Mouse (Mus musculus) kidney, postnatal 0 days (tissue): ENCODE measurements around the gene Ttyh3. TPM values are rescaled to one million over a fixed set of nuclear protein-coding genes. Genes with fewer than 3 reads are reported as not detected.

ENCODE experiments used
- ATAC-seq: fragments of 200-750 bp; cut with Nextera tagmentation; replicated peaks from 2 replicates; pipeline ENCODE4 v1.8.0; 2017; ENCODE audit warnings: low read depth, moderate number of reproducible peaks, moderate TSS enrichment, moderate library complexity; ENCODE audit not compliant: low FRiP score
- DNase-seq: peaks from one replicate; pipeline ENCODE4 v3.0.0-alpha.2; 2016; ENCODE audit warnings: low spot score
- H3K27ac ChIP-seq: fragments of 300-500 bp; sonication (generic); 2 replicates; pipeline ENCODE4 v1.5.1; 2014; ENCODE audit warnings: mild to moderate bottlenecking
- H3K27me3 ChIP-seq: fragments of 300-500 bp; sonication (generic); 2 replicates; pipeline ENCODE4 v1.6.1; 2014; ENCODE audit warnings: low read length, mixed read lengths; ENCODE audit not compliant: insufficient read depth
- H3K36me3 ChIP-seq: fragments of 300-500 bp; sonication (generic); 2 replicates; pipeline ENCODE4 v1.6.1; 2014; ENCODE audit warnings: low read length, mixed read lengths; ENCODE audit not compliant: insufficient read depth
- H3K4me1 ChIP-seq: fragments of 300-500 bp; sonication (generic); replicated peaks from 2 replicates; pipeline ENCODE4 v1.6.1; 2014; ENCODE audit warnings: antibody characterized with exemption, low read length, mixed read lengths; ENCODE audit not compliant: insufficient read depth
- H3K4me2 ChIP-seq: fragments of 300-500 bp; sonication (generic); 2 replicates; pipeline ENCODE4 v1.6.1; 2014; ENCODE audit warnings: mild to moderate bottlenecking, low read length, moderate library complexity, mixed read lengths
- H3K4me3 ChIP-seq: fragments of 300-500 bp; sonication (generic); replicated peaks from 2 replicates; pipeline ENCODE4 v1.5.1; 2014; ENCODE audit warnings: low read depth, low read length
- H3K9ac ChIP-seq: fragments of 300-500 bp; sonication (generic); 2 replicates; pipeline ENCODE4 v1.6.1; 2014; ENCODE audit warnings: low read depth, low read length
- H3K9me3 ChIP-seq: fragments of 300-500 bp; sonication (generic); replicated peaks from 2 replicates; pipeline ENCODE4 v1.6.1; 2016; ENCODE audit warnings: low read length, inconsistent platforms, mixed read lengths
- CTCF ChIP-seq: IDR thresholded peaks from 2 replicates; pipeline ENCODE4 v1.5.1; 2016; ENCODE audit warnings: antibody characterized with exemption, low read depth, mild to moderate bottlenecking, moderate library complexity
- WGBS: fragments of 180-500 bp; shearing (Covaris S2); extraction: QIAGEN DNeasy Blood & Tissue Kit; methylation state at CpG from one replicate; pipeline ENCODE4 v1.1.7; 2014; 5-methylcytosine and 5-hydroxymethylcytosine counted together
- polyA plus RNA-seq: library from polyadenylated mRNA; unstranded; fragments of >200 nt; fragmentation: Nextera tagmentation; extraction: Ambion mirVana; gene quantifications from 2 replicates; pipeline ENCODE4 v1.2.1, GENCODE M21; 2015

Ttyh3 gene
- polyA plus RNA-seq, 1 experiment from 2014 or later = 25.3 TPM

DNA sequence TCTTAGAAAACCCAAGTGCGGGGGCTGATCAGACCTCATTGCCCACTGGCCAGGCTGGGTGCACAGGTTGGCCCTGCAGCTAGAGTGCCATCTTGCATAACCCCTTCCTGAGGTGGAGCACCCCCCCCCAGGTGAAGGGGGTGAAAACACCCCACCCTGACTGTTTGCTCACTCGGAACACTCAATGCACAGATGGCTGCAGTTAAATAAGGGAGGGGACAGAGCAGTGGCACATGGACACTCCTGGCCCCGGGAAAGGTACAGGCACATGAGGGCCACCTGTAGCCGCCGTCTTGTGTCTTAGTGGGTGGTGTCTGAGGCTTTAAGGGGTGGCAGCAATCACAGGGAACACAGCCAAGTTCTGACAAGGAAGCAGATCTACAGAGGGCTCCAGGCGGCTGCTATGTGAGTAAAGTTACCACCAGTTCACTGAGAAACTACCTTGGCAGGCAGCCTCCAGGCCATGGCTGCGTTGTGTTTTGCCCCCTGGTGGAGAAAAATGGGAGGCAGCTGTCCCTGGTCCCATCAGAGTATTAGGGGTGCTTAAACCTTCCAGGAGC lies 14.9 kb upstream of the Ttyh3 start:
- ATAC-seq = peak; percentile 46
- Histone ChIP-seq H3K9ac (no peak overlapping the region), H3K9me3 (no peaks in the 10 kb centered on the region), H3K4me1 (no peaks in the 10 kb centered on the region), H3K27ac (no peak overlapping the region), H3K27me3 (no peaks in the 10 kb centered on the region), H3K4me2 (no peak overlapping the region), H3K4me3 (no peak overlapping the region), H3K36me3 (peaks cover 3% of the 10 kb centered on the region; the same call in 1 of the 2 replicates)
- DNase-seq = peak; percentile 70
- peak; percentile 81 for TF ChIP-seq CTCF
- 44% methylated on average over 7 of the region's 7 CpGs for WGBS

DNA sequence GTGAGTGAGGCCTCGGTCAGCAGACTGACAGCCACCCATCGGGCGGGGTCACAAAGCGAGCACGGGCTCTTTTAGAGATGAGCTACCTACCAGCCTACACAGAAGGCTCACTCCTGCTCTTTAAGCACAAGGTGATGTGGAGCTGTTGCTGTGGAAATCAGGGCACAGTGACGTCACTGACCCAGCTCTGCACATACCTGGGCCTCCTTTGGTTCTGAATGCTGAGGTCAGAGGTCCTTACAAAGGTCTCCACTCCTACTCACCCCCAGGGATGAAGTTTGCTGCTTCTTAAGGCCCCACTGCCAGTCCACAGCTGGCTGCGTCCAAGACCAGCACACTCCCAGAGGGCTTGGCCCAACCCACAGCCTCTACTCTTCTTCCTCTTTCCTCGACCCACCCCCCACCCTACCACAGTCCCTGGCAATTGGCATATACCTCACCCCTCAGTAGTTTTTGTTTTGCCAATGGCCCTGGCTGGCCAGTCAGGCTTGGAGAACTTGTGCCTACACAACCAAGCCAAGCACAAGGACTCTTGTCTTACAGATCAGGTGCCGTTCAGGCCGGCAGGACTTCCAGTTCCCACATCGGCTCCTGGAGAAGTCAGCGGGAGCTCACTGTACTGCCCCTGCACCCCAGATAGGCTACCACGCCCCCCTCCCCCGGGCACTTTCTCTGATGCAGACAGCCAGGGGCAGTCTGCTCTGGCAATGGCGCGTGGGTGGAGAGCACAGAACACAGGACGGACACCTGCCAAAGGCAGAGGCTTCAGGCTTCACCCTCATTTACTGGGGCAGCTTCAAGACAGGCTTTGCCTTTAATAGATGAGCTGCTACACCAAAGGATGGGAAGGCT lies 14.1 kb upstream of the Ttyh3 start:
- Histone ChIP-seq H3K27ac (no peak overlapping the region; the same call in 1 of the 2 replicates), H3K9me3 (no peaks in the 10 kb centered on the region), H3K27me3 (no peaks in the 10 kb centered on the region), H3K4me1 (no peaks in the 10 kb centered on the region), H3K4me3 (no peak overlapping the region), H3K4me2 (no peak overlapping the region), H3K9ac (no peak overlapping the region), H3K36me3 (no peaks in the 10 kb centered on the region)
- no peak for TF ChIP-seq CTCF
- DNase-seq (no peak), ATAC-seq (0 out of 2 replicates have a peak, but pooled peaks have one; percentile 26)
- WGBS = 50% methylated on average over 17 of the region's 17 CpGs

DNA sequence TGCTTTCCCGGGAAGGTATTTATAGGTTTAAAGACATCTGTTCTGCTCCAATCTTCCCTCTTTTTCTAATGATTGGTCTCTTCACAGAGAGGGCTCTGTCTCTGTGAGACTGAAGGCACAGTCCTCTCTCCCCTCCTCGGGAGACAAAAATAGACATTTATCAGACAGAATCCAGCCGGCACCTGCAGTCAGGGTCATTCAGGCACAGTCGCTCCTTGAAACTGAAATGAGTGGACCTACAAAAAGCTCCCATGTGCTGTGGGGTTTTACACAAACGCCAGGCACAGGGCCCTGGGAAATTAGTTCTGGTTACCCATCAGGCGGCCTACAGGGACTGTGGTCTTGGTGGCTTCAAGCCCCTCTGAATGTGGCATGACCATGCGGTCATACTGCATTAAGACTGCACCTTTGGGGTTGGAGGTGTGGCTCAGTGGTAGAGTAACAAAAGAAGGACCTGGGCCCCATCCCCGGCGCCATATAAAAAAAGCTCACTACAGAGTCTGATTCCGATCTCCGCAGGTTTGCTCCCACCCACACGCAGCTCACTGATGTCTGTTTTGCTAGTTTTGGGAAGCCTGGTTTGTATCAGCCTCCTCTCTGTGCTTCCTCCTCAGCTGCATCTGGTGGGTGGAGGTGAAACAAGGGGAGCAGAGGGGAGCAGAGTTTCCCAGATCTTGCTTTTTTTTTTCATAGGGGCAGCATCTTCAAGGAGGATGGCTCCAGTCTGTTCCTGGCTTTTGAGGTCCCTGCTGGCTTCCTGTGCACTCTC lies 13.2 kb upstream of the Ttyh3 start:
- 65% methylated on average over 12 of the region's 12 CpGs for WGBS
- no peak for TF ChIP-seq CTCF
- H3K4me1 ChIP-seq = no peaks in the 10 kb centered on the region
- H3K27ac ChIP-seq = no peak overlapping the region
- H3K9me3 ChIP-seq = no peaks in the 10 kb centered on the region
- H3K36me3 ChIP-seq = no peaks in the 10 kb centered on the region
- H3K27me3 ChIP-seq = no peaks in the 10 kb centered on the region
- ATAC-seq = no peak
- no peak for DNase-seq
- H3K4me2 ChIP-seq = no peak overlapping the region
- H3K9ac ChIP-seq = no peak overlapping the region
- no peak overlapping the region for H3K4me3 ChIP-seq

DNA sequence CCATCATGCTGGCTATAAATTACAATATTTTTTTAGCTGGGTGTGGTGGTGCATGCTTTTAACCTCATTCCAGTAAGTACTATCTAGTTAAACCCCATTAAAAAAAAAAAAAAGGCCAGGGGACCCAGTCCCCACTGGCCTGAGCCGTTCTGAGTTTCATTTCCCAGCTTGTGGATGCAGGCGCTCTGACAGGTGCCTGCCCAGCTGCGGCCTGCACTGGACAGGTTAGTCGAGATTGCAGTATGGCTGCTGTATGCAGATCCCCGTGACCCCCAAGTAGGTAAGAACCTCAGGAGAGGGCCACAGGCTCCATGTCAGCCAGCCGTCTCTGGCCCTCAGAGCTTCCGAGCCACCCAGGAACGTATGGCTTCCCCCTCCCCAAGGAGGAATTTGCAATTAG lies 12.6 kb upstream of the Ttyh3 start:
- TF ChIP-seq CTCF = no peak
- no peak for DNase-seq
- Histone ChIP-seq H3K27me3 (no peaks in the 10 kb centered on the region), H3K4me1 (no peaks in the 10 kb centered on the region), H3K27ac (no peak overlapping the region), H3K36me3 (no peaks in the 10 kb centered on the region), H3K9ac (no peak overlapping the region), H3K4me2 (no peak overlapping the region), H3K4me3 (no peak overlapping the region), H3K9me3 (no peaks in the 10 kb centered on the region)
- WGBS = 61% methylated on average over 8 of the region's 8 CpGs
- ATAC-seq = no peak

DNA sequence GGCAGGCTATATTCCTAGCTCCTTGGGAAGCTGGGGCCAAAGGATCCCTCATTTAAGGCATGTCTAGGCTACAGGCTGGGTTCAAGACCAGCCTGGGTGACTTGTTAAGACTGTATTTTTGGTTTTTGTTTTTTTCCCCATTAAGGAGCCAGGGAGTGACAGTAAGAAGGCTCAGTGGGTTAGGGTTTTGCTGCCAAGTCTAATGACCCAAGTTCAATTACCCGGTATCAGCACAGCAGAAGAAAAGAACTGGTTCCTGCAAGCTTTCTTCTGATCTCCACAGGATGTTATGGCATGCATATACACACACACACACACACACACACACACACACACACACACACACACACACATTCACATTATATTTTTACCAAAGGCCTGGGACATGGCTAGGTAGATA lies 11.6 kb upstream of the Ttyh3 start:
- Histone ChIP-seq H3K4me3 (no peak overlapping the region), H3K36me3 (no peaks in the 10 kb centered on the region), H3K9ac (no peak overlapping the region), H3K27me3 (no peaks in the 10 kb centered on the region), H3K27ac (no peak overlapping the region), H3K4me2 (no peak overlapping the region), H3K9me3 (no peaks in the 10 kb centered on the region), H3K4me1 (no peaks in the 10 kb centered on the region)
- WGBS = 62% methylated on average over 1 of the region's 1 CpGs
- DNase-seq = no peak
- TF ChIP-seq CTCF = no peak
- ATAC-seq = no peak

DNA sequence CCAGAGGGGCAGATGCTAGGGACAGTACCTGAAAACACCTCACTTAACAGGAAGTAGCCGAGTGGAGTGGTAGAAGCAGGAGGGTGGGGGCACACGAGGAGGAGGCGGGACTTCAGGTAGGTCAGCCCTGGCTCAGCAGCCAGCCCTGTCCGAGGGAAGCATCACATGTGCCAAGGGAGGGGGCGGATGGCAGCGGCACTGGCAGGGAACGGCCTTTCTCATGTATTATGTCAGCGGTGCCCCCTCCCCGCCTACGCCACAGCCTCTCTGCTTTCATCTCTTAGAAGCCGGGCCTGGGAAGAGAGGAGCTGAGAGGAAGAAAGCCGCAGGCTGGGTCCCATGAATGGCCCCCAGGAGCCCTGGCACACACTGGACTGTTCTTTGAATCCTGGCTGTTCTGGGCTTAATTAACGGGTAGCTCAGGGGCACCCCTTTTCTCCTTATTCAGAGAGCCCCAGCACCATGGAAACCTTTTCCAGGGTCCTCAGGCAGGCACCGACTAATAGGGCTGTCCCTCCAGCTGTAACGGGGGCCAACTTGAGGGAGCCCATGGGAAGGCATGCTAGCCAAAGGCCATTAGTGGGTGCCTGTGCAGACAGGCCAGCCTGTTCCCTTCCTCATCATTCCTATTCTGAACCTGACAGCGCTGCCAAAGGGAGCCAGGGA lies 10.9 kb upstream of the Ttyh3 start:
- WGBS = 33% methylated on average over 16 of the region's 16 CpGs
- no peak overlapping the region for H3K4me3 ChIP-seq
- no peak overlapping the region for H3K4me2 ChIP-seq
- no peak overlapping the region for H3K27ac ChIP-seq
- H3K27me3 ChIP-seq = no peaks in the 10 kb centered on the region
- no peak for TF ChIP-seq CTCF
- H3K9me3 ChIP-seq = no peaks in the 10 kb centered on the region
- DNase-seq (no peak), ATAC-seq (no peak)
- H3K36me3 ChIP-seq = no peaks in the 10 kb centered on the region
- H3K4me1 ChIP-seq = no peaks in the 10 kb centered on the region
- H3K9ac ChIP-seq = 0 out of 2 replicates have a peak overlapping the region, but pooled peaks have one; percentile 18
